Mouse (Mus musculus) bone marrow, adult 2 months (tissue): ENCODE results near the gene Creb5.

Experiments
- CTCF ChIP-seq: fragments of 200-500 bp; IDR thresholded peaks from 2 replicates; pipeline ENCODE4 v1.5.1; 2011; ENCODE audit warnings: low read length, control low read depth; ENCODE audit not compliant: control insufficient read depth, insufficient read depth
- POLR2A ChIP-seq: fragments of 200-500 bp; IDR thresholded peaks from 2 replicates; pipeline ENCODE4 v1.6.1; 2011; ENCODE audit warnings: low read depth, mild to moderate bottlenecking, control low read depth, low read length, borderline replicate concordance; ENCODE audit not compliant: control insufficient read depth

DNA sequence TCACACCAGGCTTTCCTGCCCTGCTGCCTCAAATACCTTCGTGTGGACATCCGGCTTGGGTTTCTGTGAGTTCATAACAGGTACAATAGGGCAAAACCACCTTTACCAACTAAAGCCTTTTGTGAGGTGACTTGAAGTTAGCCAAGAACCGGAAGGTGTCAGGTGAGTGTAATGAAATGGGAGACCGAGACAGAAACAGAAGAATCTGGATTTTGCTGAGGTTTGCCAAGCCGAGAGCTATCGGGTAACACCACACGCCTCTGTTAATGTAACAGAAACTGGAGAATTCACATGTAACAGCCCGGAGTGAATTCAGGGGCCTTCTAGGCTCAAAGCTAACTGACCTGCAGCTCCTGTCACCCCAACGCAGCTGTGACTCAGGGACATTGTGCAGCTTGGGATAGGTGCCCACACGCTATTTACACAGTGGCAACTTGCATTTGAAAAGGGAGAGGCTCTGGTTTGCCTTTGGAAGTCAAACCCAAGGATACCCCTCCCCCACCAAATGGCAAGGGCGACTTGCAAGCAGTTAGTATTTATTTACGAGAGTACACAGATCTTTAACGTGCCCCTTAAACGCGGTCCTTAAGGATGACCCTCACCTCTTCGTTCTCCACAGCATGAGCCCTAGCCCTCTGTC is 276.6 kb downstream of the Creb5 start:
- TF ChIP-seq CTCF (no peak), POLR2A (no peak)
